Mouse (Mus musculus) cerebellum, adult 2 months (tissue): ENCODE data around the gene Slc22a5. TPM values are rescaled to one million over a fixed set of nuclear protein-coding genes. Genes with fewer than 3 reads are reported as not detected.

Experiments
- DNase-seq, 2 experiments: peaks; one replicate each; pipeline ENCODE4 v3.0.0; 2021
- H3K27ac ChIP-seq: fragments of 200-500 bp; 2 replicates; pipeline ENCODE4 v1.5.1; 2012; ENCODE audit warnings: low read length, control low read depth, inconsistent platforms; ENCODE audit not compliant: insufficient read depth
- H3K27me3 ChIP-seq: fragments of 200-500 bp; 2 replicates; pipeline ENCODE4 v1.6.1; 2012; ENCODE audit warnings: inconsistent platforms, mild to moderate bottlenecking, low read length, moderate library complexity; ENCODE audit not compliant: control insufficient read depth, insufficient read depth
- H3K4me1 ChIP-seq: fragments of 200-500 bp; 2 replicates; pipeline ENCODE4 v1.6.1; 2011; ENCODE audit warnings: low read length; ENCODE audit not compliant: control insufficient read depth, insufficient read depth
- H3K4me3 ChIP-seq: fragments of 200-500 bp; replicated peaks from 2 replicates; pipeline ENCODE3; 2011; ENCODE audit warnings: mild to moderate bottlenecking, low read depth, low read length, control low read depth; ENCODE audit not compliant: insufficient read depth
- CTCF ChIP-seq: fragments of 200-500 bp; IDR thresholded peaks from 2 replicates; pipeline ENCODE4 v1.5.1; 2011; ENCODE audit warnings: low read depth, mild to moderate bottlenecking, control low read depth, low read length, moderate library complexity, borderline replicate concordance; ENCODE audit not compliant: insufficient read depth
- POLR2A ChIP-seq: fragments of 200-500 bp; IDR thresholded peaks from 2 replicates; pipeline ENCODE4 v1.6.1; 2011; ENCODE audit warnings: low read length, control low read depth, borderline replicate concordance; ENCODE audit not compliant: insufficient read depth
- WGBS: fragments of 180-500 bp; shearing (Covaris S2); methylation state at CpG from one replicate; pipeline ENCODE4 v1.1.7; 2018; 5-methylcytosine and 5-hydroxymethylcytosine counted together
- polyA plus RNA-seq: library from polyadenylated mRNA; depleted of rRNA; stranded (reverse); fragments of >200 nt; gene quantifications from 2 replicates; pipeline ENCODE4 v1.2.3, GENCODE M21; 2012

The Slc22a5 gene
- polyA plus RNA-seq, 1 experiment = 15.7 TPM

GRCm38 (mm10) chr11:53896935-53897334 is 5.5 kb upstream of the Slc22a5 start:
- Histone ChIP-seq H3K27ac (no peak overlapping the region), H3K4me3 (no peak overlapping the region), H3K27me3 (no peaks in the 10 kb centered on the region), H3K4me1 (no peaks in the 10 kb centered on the region)
- no peak for DNase-seq
- TF ChIP-seq CTCF (no peak), POLR2A (no peak)
- 85% methylated on average over 6 of the region's 6 CpGs for WGBS

GRCm38 (mm10) chr11:53893451-53893850 is 2.0 kb upstream of the Slc22a5 start:
- Histone ChIP-seq H3K4me3 (no peak overlapping the region), H3K27me3 (no peaks in the 10 kb centered on the region), H3K4me1 (0 out of 2 replicates have a peak, but pooled peaks cover 5% of the 10 kb centered on the region), H3K27ac (no peak overlapping the region)
- WGBS = 72% methylated on average over 2 of the region's 2 CpGs
- no peak for TF ChIP-seq POLR2A
- no peak for TF ChIP-seq CTCF
- DNase-seq = no peak

GRCm38 (mm10) chr11:53892716-53893416 is 1.4 kb upstream of the Slc22a5 start:
- WGBS = 60% methylated on average over 9 of the region's 9 CpGs
- no peak for TF ChIP-seq CTCF
- TF ChIP-seq POLR2A = no peak
- 0 out of 2 replicates have a peak, but pooled peaks cover 5% of the 10 kb centered on the region for H3K4me1 ChIP-seq
- no peak overlapping the region for H3K27ac ChIP-seq
- H3K4me3 ChIP-seq = no peak overlapping the region
- peak in 1 of 2 experiments; percentile 8 for DNase-seq
- H3K27me3 ChIP-seq = no peaks in the 10 kb centered on the region

GRCm38 (mm10) chr11:53890906-53891504 is 455 bp downstream of the Slc22a5 start:
- WGBS = 2% methylated on average over 33 of the region's 33 CpGs
- H3K4me1 ChIP-seq = 0 out of 2 replicates have a peak, but pooled peaks cover 5% of the 10 kb centered on the region
- peak overlapping the region; percentile 44 for H3K27ac ChIP-seq
- H3K27me3 ChIP-seq = no peaks in the 10 kb centered on the region
- no peak for TF ChIP-seq POLR2A
- TF ChIP-seq CTCF = no peak
- H3K4me3 ChIP-seq = peak overlapping the region; percentile 69
- no peak for DNase-seq

- H3K4me1 ChIP-seq = 0 out of 2 replicates have a peak, but pooled peaks cover 5% of the 10 kb centered on the region
- TF ChIP-seq CTCF (no peak), POLR2A (no peak)
- no peak overlapping the region for H3K4me3 ChIP-seq
- H3K27me3 ChIP-seq = no peaks in the 10 kb centered on the region
- 87% methylated on average over 2 of the region's 2 CpGs for WGBS
- H3K27ac ChIP-seq = no peak overlapping the region
- no peak for DNase-seq
Measured at GRCm38 (mm10) chr11:53890225-53890624, 1.2 kb downstream of the Slc22a5 start.

GRCm38 (mm10) chr11:53889091-53889645 is 2.3 kb downstream of the Slc22a5 start:
- Histone ChIP-seq H3K4me1 (0 out of 2 replicates have a peak, but pooled peaks cover 5% of the 10 kb centered on the region), H3K4me3 (no peak overlapping the region), H3K27me3 (no peaks in the 10 kb centered on the region), H3K27ac (no peak overlapping the region)
- no peak for DNase-seq
- no peak for TF ChIP-seq CTCF
- TF ChIP-seq POLR2A = no peak
- 74% methylated on average over 4 of the region's 4 CpGs for whole genome bisulfite sequencing

GRCm38 (mm10) chr11:53888242-53888641 is 3.2 kb downstream of the Slc22a5 start:
- no peaks in the 10 kb centered on the region for H3K27me3 ChIP-seq
- no peak for TF ChIP-seq CTCF
- TF ChIP-seq POLR2A = no peak
- H3K4me3 ChIP-seq = no peak overlapping the region
- 0 out of 2 replicates have a peak, but pooled peaks cover 5% of the 10 kb centered on the region for H3K4me1 ChIP-seq
- no peak overlapping the region for H3K27ac ChIP-seq
- no peak for DNase-seq
- 82% methylated on average over 4 of the region's 4 CpGs for WGBS
